Mouse (Mus musculus) gastrocnemius, postnatal 14 days (tissue): ENCODE data around the gene Cmtm4. TPM values are rescaled to one million over a fixed set of nuclear protein-coding genes. Genes with fewer than 3 reads are reported as not detected.
"Not testable (repeated sequence)": the region's sequence is repeated elsewhere in the genome, so short reads cannot be mapped to it uniquely, and the experiment has no call there.

Source experiments
- DNase-seq: peaks from one replicate; pipeline ENCODE4 v3.0.0; 2021; ENCODE audit warnings: mixed read lengths
- intact Hi-C: fragments of 180-260 bp; cut with DNase I; formaldehyde crosslinking; loops from one replicate; pipeline ENCODE4 v1.15.1; 2025; ENCODE audit warnings: low total_unique reads
- total RNA-seq, 2 experiments: library from RNA; stranded (reverse); gene quantifications; 2 replicates each; pipeline ENCODE4 v1.2.3; 2021

Gene Cmtm4
- total RNA-seq, 2 experiments from 2014 or later = 4.7 to 4.8 TPM

GRCm38 (mm10) chr8:104308341-104308740, 87.3 kb downstream of the Cmtm4 start:
- DNase-seq, intact Hi-C loops: not testable (repeated sequence)

- DNase-seq = no peak
- intact Hi-C loops = no loop called here
Measured at GRCm38 (mm10) chr8:104304962-104305361, 90.6 kb downstream of the Cmtm4 start.

- intact Hi-C loops, DNase-seq: not testable (repeated sequence)
Measured at GRCm38 (mm10) chr8:104302536-104302935, 93.1 kb downstream of the Cmtm4 start.

GRCm38 (mm10) chr8:104301577-104301976, 94.0 kb downstream of the Cmtm4 start:
- intact Hi-C loops = not testable (repeated sequence)
- DNase-seq = peak; percentile 7

Other genes starting within 250 kb of the Cmtm4 start
- under 1 TPM; 0.53 to 0.90 TPM for gene Bean1, start 225.4 kb downstream of the Cmtm4 start, total RNA-seq
- 1 to 10 TPM; 3.7 to 4.7 TPM for gene Tk2, start 147.2 kb downstream of the Cmtm4 start, total RNA-seq
- gene Cklf, start 144.9 kb downstream of the Cmtm4 start, total RNA-seq = 1 to 10 TPM; 3.5 to 5.0 TPM
- not detected for gene Cmtm2a, start 102.6 kb downstream of the Cmtm4 start, total RNA-seq
- not detected for gene Gm45711, start 85.7 kb downstream of the Cmtm4 start, total RNA-seq
- gene Cmtm1, start 85.7 kb downstream of the Cmtm4 start, total RNA-seq = not detected
- gene Gm11020, start 74.2 kb downstream of the Cmtm4 start, total RNA-seq = not detected
- gene Cmtm2b, start 73.6 kb downstream of the Cmtm4 start, total RNA-seq = not detected
- 10 to 100 TPM; 15.2 to 21.7 TPM for gene Cmtm3, start 56.4 kb downstream of the Cmtm4 start, total RNA-seq
- gene Dync1li2, start 47.2 kb upstream of the Cmtm4 start, total RNA-seq = 100 to 1,000 TPM in 1 of 2 experiments, 10 to 100 TPM in 1; 99.3 to 104 TPM
- gene Terb1, start 114.1 kb upstream of the Cmtm4 start, total RNA-seq = under 1 TPM in 1 of 2 experiments, not detected in 1; 0.06 TPM
- 10 to 100 TPM; 20.4 to 24.5 TPM for gene Nae1, start 138.8 kb upstream of the Cmtm4 start, total RNA-seq
- 1 to 10 TPM; 1.0 to 1.1 TPM for gene Car7, start 138.9 kb upstream of the Cmtm4 start, total RNA-seq
- 1 to 10 TPM; 3.9 to 4.7 TPM for gene Pdp2, start 195.6 kb upstream of the Cmtm4 start, total RNA-seq
- gene Cdh16, start 228.6 kb upstream of the Cmtm4 start, total RNA-seq = not detected
- 10 to 100 TPM in 1 of 2 experiments, 1 to 10 TPM in 1; 3.7 to 15.5 TPM for gene Rrad, start 235.5 kb upstream of the Cmtm4 start, total RNA-seq
- 10 to 100 TPM; 27.1 to 32.0 TPM for gene Ciao2b, start 246.2 kb upstream of the Cmtm4 start, total RNA-seq